Mouse (Mus musculus) intestine, embryonic 14.5 days (tissue): ENCODE results near the gene Plcd3. TPM values are rescaled to one million over a fixed set of nuclear protein-coding genes. Genes with fewer than 3 reads are reported as not detected.

Experiments
- polyA plus RNA-seq: library from polyadenylated mRNA; unstranded; fragments of >200 nt; fragmentation: Nextera tagmentation; extraction: Ambion mirVana; gene quantifications from 2 replicates; pipeline ENCODE4 v1.2.1, GENCODE M21; 2014

The Plcd3 gene
- polyA plus RNA-seq, 1 experiment from 2014 or later = 2.1 TPM

Other genes starting within 250 kb of the Plcd3 start
- gene Eftud2, start 220.7 kb downstream of the Plcd3 start, polyA plus RNA-seq = 180 and 184 TPM in 2 replicates
- 0.81 and 1.2 TPM in 2 replicates for gene Ccdc103, start 220.5 kb downstream of the Plcd3 start, polyA plus RNA-seq
- gene Fam187a, start 216.5 kb downstream of the Plcd3 start, polyA plus RNA-seq = not detected in 2 replicates
- 0.28 and 0.58 TPM in 2 replicates for gene Gfap, start 200.7 kb downstream of the Plcd3 start, polyA plus RNA-seq
- gene Kif18b, start 176.5 kb downstream of the Plcd3 start, polyA plus RNA-seq = 7.0 and 7.8 TPM in 2 replicates
- 8.2 and 9.0 TPM in 2 replicates for gene C1ql1, start 155.0 kb downstream of the Plcd3 start, polyA plus RNA-seq
- gene Nmt1, start 73.5 kb downstream of the Plcd3 start, polyA plus RNA-seq = 69.3 and 69.7 TPM in 2 replicates
- 164 and 183 TPM in 2 replicates for gene Dcakd, start 73.3 kb downstream of the Plcd3 start, polyA plus RNA-seq
- gene Acbd4, start within 50 bp of the Plcd3 start, polyA plus RNA-seq = 13.0 and 14.5 TPM in 2 replicates
- 6.8 and 6.9 TPM in 2 replicates for gene Hexim1, start 14.6 kb upstream of the Plcd3 start, polyA plus RNA-seq
- gene Hexim2, start 30.8 kb upstream of the Plcd3 start, polyA plus RNA-seq = 6.9 and 9.7 TPM in 2 replicates
- gene Fmnl1, start 69.4 kb upstream of the Plcd3 start, polyA plus RNA-seq = 3.1 and 3.6 TPM in 2 replicates
- 1.3 and 1.4 TPM in 2 replicates for gene 1700023F06Rik, start 106.9 kb upstream of the Plcd3 start, polyA plus RNA-seq
- not detected in 2 replicates for gene Spata32, start 116.8 kb upstream of the Plcd3 start, polyA plus RNA-seq
- gene Map3k14, start 165.8 kb upstream of the Plcd3 start, polyA plus RNA-seq = 3.7 and 3.9 TPM in 2 replicates